Mouse (Mus musculus) thymus, postnatal 4 days (tissue): Measurements from ENCODE around the gene Syngr1.

Experiments used
- DNase-seq: peaks from one replicate; pipeline ENCODE4 v3.0.0; 2021

Syngr1 gene

DNA sequence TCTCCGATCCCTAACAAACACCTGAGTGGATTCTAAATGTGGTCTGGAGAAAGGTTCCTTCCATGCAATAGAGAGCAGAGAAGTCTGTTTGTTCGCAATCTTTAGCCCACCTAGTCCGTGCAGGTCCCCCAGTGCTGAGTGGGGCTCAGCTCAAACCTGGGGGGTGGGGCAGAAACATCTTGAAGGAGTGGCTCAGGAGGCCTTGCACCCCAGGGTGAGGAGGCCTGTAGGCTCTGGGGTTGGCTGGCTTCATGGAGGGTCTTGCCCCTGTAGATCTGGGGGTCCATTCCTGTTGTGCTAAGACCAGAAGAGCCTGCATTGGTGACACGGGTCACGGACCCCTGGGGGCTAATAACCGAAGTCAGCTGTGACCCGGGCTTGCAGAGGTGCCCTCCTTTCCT is 907 bp downstream of the Syngr1 start:
- DNase-seq, result no peak

DNA sequence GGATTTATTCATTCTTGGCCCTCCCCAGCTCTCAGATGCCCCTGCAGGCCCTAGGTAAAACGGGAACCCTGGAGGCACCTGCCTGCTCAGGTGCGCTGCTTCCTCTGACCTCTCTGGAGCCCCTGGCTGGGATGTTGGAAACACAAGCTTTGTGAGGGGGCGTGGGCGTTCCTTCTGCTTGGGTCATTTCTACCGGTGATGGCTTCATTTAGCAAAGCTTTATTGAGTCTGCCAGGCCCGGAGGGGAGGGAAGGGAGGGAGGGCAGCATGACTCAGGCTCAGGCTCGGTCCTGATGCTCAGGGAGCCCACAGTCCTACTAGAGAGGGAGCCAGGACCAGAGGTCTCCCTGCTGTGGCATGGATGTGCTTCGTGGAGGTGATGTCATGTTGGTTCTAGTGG is 1.5 kb downstream of the Syngr1 start:
- no peak for DNase-seq

DNA sequence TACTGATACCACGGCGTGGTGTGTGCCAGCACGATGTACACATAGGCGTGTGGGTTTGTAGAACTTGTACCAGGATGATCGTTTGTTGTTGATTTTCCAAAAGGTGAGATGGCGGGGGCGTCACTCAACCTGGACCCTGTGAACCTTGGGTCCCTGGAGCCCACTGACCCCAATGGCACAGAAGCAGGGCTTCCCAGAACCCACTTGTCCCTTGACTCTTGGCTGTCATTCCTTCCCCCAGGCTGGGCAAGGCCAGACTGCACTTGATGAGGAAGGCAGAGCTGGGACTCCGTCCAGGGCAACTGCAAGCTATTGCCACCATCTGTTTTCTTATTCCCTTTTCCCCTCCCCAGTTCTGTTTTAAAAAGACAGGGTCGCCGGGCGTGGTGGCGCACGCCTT is 3.1 kb downstream of the Syngr1 start:
- DNase-seq, result no peak

DNA sequence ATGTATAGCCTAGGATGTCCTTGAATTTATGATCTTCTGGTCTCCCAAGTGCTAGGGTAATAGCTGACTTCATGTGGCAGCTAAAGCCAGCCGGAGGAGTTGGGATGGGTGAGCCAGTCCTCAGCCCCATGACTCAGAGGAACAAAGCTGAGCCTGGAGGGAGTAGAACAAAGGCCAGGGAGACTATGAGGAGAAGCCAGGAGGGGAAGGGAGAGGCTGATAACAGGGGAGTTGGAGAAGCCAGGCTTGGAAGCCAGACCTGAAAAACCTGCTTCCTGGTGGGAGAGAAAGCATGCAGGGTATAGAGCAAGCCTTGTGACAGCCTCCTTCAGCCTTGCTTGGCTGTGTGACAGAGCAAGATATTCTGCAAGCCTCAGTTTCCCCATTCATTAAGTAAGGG is 4.5 kb downstream of the Syngr1 start:
- no peak for DNase-seq

DNA sequence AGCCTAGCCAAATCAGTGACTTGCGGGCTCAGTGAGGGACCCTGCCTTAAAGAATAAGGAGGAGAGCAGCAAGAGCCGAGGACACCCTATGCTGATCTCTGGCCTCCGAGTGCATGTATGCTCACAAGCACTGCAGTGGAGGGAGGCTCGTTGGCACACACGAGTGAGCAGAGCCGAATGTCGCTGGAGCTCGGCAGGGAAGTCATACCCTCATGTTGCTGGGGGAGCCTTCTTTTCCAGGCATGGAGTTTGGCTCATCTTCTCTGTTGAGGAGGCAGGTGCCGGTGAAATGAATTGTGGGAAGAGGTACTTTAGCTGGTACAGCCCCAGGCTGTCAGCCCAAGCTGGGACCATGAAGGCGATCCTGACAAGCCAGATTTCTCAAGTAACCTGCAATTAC is 5.3 kb downstream of the Syngr1 start:
- no peak for DNase-seq

DNA sequence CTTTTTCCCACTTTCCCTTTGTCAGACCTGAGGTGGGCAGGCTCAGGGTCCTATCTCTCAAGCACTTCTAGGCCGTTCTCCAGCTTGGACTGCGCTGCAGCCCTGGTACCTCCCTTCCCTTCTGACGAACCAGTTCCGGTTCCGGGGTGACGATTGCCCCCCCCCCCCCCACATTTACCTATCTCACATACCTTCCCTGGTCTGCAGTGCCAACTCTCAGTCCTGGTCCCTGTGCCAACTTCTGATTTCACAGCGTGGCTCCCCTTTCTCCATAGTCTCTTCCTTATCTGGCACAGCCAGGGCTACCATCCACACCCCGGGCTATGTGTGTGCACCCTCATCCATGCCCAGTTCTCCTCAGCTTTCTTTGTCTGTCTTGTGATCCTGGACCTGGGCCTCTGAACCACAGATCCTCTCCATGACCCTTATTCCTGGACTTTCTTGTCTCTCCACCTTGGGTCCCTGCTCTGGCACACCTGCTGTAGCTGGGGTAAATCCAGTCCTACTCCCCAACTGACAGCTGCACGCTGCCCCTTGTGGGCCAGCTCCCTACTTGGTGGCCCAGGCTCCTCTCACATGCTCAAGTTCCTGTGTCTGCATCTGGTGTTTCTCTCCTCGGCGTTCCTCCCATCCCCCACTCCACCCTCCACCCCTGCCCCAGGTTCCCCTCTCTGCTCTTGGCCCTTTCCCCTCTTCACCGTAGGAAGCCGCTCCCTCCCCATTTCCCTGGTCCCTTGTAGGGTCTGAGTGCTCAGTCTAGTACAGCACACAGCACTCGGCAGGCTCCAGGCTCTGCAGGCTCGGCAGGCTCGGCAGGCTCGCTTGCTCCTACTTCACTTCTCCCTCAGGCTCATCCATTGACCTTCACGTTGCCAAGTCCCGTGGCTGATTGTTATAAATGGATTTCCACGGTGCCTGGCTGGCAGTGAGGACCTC is 6.1 kb downstream of the Syngr1 start:
- peak; percentile 73 for DNase-seq

DNA sequence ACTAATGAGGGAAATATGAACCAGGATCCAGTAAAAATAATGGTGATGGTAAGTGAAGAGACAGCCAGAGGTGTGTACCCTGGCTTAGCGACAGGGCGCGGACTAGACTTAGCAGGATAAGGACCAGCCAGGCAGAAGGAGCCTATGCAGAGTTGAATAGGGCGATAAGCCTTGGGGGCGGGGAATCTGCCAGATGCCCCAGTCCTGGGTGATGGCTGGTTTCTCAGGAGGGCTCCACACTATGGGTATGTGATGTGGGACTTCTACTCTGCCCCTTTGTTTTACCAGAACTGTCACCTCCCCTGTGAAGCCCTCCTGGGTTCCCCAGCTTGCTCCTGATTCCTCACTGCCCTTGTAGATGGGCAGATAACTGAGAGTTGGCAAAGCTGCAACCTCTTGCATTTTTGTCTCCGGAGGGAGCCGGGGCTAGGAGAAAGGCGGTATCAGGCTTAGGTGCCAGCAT is 6.9 kb downstream of the Syngr1 start:
- no peak for DNase-seq

DNA sequence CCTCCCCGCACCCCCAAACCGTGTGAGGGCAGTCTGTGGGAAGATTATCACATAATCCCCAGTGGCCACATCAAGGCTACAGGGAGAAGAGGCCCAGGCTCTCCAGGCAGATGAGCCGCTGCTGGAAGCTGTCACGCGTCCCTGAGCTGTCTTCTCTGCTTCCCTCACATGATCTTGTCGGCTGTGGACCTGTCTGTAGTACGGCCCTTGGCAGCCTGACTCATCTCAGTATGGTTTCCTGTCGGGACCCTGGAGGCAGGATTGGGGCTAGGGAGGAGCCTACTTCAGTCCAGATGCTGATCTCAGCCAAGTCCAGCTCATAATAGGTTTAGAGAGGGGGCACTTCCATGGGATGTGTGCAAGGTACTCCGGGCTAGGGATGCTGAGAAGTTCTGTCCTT is 7.7 kb downstream of the Syngr1 start:
- DNase-seq, result no peak

DNA sequence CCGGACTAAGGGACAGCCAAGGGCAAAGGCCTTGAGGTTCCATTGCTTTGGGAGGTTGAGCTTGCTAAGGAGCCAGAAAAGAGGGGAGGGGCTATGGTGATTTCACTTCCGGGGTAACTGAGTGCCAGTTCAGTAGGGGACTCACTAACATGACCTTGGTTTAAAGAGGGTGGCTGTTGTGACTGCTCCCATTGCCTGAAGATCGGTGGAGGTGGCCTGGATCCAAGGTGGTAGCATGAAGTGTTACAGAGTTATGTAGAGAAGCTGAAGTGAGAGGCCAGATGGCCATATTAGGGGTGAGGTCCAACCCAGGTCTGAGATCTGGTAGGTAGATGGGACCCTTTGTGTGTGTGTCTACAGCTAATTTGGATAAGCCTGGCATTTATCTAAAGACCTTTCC is 8.3 kb downstream of the Syngr1 start:
- no peak for DNase-seq

DNA sequence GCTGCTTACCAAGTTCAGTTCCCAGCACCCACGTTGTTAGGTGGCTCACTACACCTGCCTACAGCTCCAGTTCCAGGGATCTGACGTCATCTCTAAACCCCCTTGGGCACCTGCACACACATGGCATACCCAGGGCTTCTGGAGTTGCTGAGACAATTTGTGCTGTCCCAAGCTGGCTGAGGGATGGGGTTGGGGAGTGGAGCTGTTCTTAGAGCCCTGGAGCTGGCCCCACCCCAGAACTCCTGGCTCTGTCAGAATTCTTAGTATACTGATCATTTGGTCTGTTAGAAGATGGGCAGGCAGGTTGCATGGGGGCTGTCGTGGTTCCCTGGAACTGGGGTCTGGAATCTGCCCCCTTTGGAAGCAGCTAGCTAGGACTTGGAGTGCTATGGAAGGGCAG is 9.1 kb downstream of the Syngr1 start:
- no peak for DNase-seq

DNA sequence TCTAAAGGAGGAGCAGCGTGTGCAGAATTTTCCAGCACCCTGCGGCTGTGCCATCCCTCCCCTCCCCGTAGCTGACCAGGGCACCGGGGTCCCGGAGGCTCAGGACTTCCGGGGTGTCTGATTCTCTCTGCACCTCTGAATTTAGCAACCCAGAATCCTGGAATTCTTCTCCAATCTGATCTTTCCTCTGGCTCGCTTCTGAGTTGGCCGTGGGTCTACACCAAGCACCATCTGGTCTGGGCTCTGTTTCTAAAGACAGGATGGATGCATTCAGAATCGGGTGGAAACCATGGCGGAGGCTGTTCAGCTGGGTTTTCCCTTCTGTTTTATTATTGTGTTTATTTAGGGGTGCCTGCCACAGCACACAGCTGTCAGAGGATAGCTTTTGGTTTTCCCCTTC is 9.7 kb downstream of the Syngr1 start:
- DNase-seq, result no peak

DNA sequence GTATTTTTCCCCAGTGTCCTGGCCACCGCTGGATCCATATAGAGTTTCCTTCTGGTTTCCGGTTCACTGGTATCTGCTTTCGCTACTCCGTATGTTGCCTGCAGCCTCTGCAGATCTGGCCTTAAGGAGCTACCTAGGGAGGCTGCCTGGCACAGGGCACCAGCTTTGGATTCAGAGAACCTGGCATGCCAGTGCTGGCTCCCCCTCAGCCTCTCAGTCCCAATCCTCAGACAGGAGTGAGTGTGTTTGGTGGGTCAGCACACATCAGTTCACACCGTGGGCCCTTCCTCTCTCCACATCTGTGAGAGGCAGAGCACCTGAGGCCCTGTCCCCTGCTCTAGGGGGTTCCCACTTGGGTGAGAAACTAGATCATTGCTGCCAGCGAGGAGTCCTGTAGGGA is 10.4 kb downstream of the Syngr1 start:
- no peak for DNase-seq

DNA sequence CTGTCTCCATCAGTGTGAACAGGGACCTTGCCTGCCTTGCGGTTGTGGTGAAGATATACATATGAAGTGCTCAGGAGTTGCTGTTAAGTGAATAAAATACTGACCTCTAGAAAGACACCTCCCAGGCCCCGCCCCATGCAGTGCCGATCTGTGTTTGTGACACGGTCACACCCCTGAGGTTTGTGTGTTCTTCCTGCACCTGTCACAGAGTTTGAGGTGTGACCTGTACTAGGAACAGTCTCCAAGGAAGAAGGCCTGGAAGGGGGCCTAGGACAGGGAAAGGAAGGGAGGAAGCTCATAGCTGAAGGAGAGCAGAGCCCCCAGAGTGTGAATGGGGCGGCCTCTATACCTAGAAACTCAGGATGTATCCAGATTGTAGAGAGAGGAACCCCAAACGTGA is 11.4 kb downstream of the Syngr1 start:
- DNase-seq, result no peak

DNA sequence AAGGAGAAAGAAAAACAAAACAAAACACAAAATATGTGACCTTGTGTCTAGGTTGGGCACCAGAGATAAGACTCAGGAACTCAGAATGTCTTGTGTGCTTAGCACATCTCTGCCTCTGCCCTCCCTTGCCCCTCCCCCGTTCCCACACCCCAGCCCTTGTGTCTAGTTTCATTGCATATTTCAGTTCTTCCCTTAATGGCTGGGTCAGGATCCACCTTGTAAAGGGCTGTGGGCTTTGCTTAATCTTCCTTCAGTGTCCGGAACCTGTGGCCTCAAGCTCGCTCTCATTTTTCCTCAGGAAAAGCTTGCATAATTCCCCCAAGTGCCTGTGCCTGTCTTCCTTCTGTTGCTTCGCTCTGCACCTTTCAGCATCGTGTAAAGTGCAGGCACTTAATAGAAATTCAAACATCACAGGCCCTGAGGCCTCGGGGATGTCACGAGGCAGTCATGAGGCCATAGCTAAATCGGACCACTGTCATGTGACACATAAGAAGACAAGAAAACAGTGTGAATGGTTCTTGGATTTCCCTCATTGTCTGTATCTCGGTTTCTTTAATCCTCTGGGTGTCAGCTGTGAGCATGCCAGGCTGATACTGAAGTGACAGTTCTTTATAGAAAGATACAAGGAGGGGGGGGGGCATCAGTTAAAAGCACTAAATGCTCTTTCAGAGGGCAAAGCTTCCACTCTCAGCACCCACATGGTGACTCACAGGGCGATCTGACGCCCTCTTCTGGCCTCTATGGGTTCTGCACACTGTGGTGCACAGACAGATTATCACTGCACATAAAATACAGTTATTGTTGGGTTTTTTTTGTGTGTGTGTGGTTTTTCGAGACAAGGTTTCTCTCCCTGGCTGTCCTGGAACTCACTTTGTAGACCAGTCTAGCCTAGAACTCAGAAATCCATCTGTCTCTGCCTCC is 14.6 kb downstream of the Syngr1 start:
- DNase-seq, result no peak

DNA sequence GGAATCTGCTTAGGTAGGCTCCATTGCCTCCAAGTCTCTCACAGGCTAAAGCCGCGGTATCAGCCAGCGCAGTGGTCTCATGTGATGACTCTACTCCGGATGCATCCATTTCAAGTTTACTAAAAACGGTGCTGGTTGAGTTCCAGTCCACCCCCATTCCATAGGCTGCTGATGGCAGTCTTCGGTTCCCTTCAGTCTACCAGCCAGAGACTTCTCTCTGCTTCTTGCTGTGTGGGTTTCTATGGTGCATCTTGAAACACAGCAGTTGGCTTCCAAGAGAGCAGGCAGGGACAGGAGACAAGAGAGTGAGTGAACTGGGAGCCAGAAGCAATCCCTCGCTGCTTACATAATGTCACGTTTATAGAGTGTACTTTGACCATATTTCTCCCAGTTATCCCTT is 16.0 kb downstream of the Syngr1 start:
- no peak for DNase-seq

DNA sequence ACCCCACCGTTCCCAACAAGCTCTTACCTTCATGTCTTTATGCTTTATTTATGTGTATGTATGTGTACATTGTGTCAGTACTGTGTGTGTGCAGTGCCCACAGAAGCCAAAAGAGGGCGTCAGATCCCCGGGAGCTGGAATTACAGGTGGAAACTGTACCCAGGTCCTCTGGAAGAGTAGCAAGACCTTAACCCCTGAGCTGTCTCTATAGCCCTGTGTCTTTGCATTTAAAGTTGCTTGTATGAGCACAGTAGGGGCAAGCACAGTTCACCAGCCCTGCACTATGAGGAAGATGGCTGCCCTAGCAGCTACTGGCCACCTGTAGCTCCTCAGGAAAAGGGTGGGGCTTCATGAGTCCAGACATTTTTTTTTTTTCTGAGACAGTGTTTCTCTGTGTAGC is 16.4 kb downstream of the Syngr1 start:
- no peak for DNase-seq

DNA sequence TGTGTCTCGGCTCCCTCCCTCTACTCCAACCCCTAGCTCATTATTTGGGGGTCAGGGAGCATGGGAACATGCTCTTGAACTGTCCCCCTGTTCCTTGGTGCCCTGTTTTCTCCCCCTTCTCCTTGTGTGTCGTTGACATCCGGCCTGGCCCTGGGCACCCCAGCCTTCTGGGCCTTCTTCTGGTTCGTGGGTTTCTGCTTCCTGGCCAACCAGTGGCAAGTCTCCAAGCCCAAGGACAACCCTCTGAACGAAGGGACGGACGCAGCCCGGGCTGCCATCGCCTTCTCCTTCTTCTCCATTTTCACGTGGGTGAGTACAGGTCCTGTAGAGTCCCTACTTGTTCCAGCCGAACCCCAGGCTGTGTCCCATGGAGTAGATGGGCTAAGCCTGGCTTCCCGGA is 20.3 kb downstream of the Syngr1 start:
- DNase-seq, result no peak

DNA sequence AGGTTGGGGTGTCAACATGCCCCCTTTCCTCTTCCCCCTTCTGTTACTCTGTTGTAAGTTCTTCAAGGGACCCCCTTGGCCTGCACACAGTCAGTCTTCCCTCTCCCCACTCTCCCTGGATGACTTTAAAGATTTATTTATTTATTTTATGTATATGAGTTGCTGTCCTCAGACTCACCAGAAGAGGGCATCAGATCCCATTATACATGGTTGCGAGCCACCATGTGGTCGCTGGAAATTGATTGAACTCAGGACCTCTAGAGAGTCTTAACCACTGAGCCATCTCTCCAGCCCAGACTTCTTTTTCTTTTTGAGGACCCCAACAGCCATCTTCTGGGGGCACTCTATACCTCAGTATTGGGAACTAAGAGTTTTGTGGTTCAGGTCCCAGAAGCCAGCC is 21.4 kb downstream of the Syngr1 start:
- peak; percentile 34 for DNase-seq

DNA sequence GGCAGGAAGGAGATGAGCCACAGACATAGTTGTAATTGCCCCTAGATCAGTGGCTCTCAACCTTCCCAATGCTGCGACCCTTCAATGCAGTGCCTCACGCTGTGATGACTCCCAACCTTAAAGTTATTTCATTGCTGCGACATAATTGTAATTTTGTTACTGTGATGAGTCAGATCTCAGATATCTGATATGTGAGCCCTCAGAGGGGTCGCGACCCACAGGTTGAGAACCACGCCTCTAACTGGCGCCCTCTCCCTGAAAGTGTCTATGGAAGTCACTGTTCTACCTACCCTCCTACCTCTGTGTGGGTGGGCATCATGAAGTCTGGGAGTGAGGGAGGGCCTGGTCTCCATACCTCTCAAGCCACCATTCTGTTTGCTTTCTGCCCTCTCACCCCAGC is 23.3 kb downstream of the Syngr1 start:
- no peak for DNase-seq

DNA sequence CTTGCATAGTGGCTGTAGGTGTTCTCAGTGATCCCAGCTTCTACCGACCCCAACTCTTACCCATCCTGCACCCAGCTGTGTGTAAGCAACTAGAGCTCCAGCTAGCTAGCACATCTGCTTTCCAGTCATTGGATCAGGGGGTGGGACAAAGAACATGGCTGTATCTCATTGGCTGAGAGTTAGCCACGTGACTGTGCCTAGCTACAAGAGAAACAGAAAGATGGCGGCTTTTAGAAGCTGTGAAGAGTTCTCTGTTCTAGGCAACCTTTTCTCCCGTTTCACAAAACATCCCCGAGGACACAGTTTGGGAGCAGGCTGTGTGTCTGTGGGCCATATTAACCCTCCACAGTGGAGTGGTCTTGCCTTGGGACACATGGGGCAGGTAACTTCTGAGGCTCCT is 24.1 kb downstream of the Syngr1 start:
- no peak for DNase-seq

DNA sequence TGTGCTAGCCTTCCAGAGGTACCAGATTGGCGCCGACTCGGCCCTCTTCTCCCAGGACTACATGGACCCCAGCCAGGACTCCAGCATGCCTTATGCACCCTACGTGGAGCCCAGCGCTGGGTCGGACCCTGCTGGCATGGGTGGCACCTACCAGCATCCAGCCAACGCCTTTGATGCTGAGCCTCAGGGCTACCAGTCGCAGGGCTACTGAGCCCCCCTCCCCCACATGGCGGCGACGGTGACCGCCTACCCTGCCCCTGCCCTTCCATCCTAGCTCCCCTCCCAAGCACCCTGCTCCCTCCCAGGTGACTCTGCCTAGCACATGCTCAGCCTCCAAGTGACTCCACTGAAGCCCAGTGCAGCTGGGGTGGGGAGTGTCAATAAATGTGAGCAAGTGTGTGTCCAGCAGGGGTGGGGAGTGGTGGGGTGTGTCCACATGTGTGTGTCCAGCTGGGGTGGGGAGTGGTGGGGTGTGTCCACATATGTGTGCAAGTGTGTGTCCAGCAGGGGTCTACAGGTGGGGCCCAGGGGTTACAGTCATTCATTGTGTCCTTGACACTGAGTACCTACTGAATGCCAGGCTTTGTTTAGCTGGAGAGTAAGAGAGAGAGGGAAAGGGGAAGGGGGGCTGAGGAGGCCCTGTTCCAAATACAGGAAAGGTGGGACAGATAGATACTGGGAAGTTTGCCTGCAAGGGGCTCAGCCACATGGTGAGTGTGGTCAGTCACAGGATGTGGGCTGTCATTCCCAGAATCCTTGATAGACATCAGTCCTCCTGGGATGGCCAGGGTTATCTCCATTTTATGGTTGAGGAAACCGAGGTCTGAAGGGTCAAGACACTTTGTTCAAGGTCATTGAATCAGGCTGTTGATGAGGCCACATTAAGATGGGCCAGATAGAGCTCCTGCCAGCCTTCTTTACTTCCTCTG is 25.0 kb downstream of the Syngr1 start:
- DNase-seq, result no peak

DNA sequence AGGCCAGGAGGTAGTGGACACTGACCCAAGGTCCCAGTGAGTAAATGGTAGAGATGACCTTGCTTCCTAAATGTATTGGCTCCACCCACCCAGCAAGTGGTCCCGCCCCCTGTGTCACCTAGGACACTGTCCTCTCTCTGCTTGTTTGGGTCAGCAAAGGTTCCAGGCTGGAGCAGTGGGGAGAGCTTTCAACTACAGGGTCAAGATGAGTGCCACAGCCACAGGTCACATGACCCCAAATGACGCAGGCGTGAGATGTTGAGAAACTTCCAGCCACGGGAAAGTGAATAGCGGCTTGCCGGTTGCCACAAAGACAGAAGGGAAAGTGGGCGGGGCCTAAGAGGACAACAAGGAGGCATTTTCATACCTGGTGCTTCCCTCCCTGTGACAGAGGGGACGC is 26.0 kb downstream of the Syngr1 start:
- DNase-seq, result no peak

DNA sequence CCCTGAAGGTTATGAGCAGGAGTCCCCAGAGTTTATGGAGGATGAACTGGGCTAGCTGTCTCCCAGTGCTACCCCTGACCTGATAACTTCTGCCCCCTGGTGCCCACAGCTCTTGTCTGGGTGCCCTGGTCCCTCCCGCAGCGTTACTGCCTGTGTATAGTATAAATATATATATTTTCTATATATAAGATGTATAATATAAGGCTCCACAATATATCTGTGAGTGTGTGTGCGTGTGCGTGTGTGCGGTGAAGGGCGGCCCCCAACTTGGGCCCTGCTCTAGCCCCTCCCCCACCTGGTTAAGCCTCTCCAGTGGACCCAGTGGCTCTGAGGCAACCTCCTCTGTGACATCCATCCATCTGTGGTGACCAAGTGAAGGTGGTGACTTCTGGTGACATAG is 27.9 kb downstream of the Syngr1 start:
- no peak for DNase-seq
